In the genomic region with DNA sequence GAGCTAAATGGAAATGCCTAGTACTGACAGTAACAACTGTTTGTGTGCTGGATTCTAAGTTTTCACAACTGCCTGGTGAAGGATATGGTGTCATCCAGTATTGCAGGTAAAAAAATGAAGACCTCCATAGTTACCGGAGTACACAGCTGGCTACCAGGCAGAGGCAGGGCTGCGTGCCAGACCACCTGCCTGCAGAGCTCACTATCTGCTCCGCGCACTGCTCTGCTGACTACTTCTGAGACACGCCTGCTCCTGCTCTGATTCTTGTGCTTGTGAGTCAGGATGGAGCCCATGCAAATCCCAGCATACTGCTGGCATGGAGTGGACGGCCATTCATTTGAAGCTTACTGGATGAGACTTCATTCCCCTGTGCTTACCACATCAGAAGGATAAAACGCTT, we compare ENCODE assay signal across 14 mouse cellular contexts. TPM values are rescaled to one million over a fixed set of nuclear protein-coding genes. Genes with fewer than 3 reads are reported as not detected.
DNase-seq lines count a peak whose midpoint lies in the region; ATAC-seq lines count a peak whose summit lies in the region.
"Had no signal": no experiment of that assay in that cellular context is flagged by ENCODE, and none has a peak within 500 bp of the region (broad histone marks: within the 10 kb centered on the region; RNA-seq: fewer than 3 reads in every experiment).

No protein-coding gene starts in this region.

- 0 out of 2 replicates have a peak overlapping the region, but pooled peaks have one; percentile 16 for H3K27ac ChIP-seq in heart, embryonic 15.5 days
- H3K27ac ChIP-seq: liver, embryonic 12.5 days; midbrain, embryonic 15.5 days had no signal

- intact Hi-C loops in gastrocnemius, postnatal 14 days (cut with DNase I; ENCODE audit: low total_unique reads) = loop anchor here (10.0 kb wide), 1 partner anchor 49 kb away; no protein-coding TSS in a partner anchor

- DNase-seq in heart, adult 18-20 months = no peak
- DNase-seq in thymus, adult 18-20 months = peak; percentile 34 to 39
- no peak for DNase-seq in thymus, postnatal 0 days (ENCODE audit: low spot score)
- peak; percentile 39 for DNase-seq in gastrocnemius, postnatal 14 days
- peak; percentile 59 for DNase-seq in thymus, postnatal 4 days
- DNase-seq in ovary, postnatal 10 days (ENCODE audit: low spot score) = no peak
- no peak for DNase-seq in left cerebral cortex, adult 18-20 months (ENCODE audit: low spot score in 2 of 2)
- DNase-seq: heart, postnatal 4 days; right cerebral cortex, postnatal 14 days had no signal

- no peak for ATAC-seq in heart, embryonic 15.5 days (replicated peaks; ENCODE audit: insufficient number of reproducible peaks, insufficient read depth, low FRiP score, low read depth)
- ATAC-seq: liver, embryonic 12.5 days; midbrain, embryonic 15.5 days had no signal

- H3K4me3 ChIP-seq in heart, embryonic 15.5 days = no peak overlapping the region
- H3K4me3 ChIP-seq: forebrain, embryonic 12.5 days; liver, embryonic 12.5 days; midbrain, embryonic 15.5 days had no signal

- H3K27me3 ChIP-seq in heart, embryonic 15.5 days = no peaks in the 10 kb centered on the region
- H3K27me3 ChIP-seq: CH12.LX; forebrain, embryonic 12.5 days; liver, embryonic 12.5 days; midbrain, embryonic 15.5 days had no signal

- H3K9ac ChIP-seq in heart, embryonic 15.5 days = no peak overlapping the region
- H3K9ac ChIP-seq: forebrain, embryonic 12.5 days; liver, embryonic 12.5 days; midbrain, embryonic 15.5 days had no signal

- H3K4me2 ChIP-seq in heart, embryonic 15.5 days = no peak overlapping the region
- H3K4me2 ChIP-seq: liver, embryonic 12.5 days had no signal

- H3K4me1 ChIP-seq in heart, embryonic 15.5 days (replicated peaks) = peaks cover 42% of the 10 kb centered on the region

- H3K9me3 ChIP-seq in heart, embryonic 15.5 days (replicated peaks) = no peaks in the 10 kb centered on the region
- H3K9me3 ChIP-seq: forebrain, embryonic 12.5 days; liver, embryonic 12.5 days; midbrain, embryonic 15.5 days had no signal

- peaks cover 20% of the 10 kb centered on the region for H3K36me3 ChIP-seq in heart, embryonic 15.5 days
- H3K36me3 ChIP-seq: midbrain, embryonic 15.5 days had no signal

- 56% methylated on average over 7 of the region's 7 CpGs for WGBS in heart, embryonic 15.5 days

RNA-seq across cellular contexts. Expression of gene Eid3, which starts 2.6 kb away (rescaled TPM):
- polyA plus RNA-seq in heart, embryonic 15.5 days (2015; fragmentation: Nextera tagmentation; extraction: Ambion mirVana) = 0.15 and 0.42 TPM in 2 replicates
- total RNA-seq in heart, adult 18-20 months (2021) = under 1 TPM; 0.20 to 0.28 TPM
- 0.19 and 0.27 TPM in 2 replicates for polyA plus RNA-seq in thymus, postnatal 0 days (2015; fragmentation: Nextera tagmentation; extraction: Ambion mirVana)
- under 1 TPM; 0.41 to 0.86 TPM for total RNA-seq in gastrocnemius, postnatal 14 days (2021)
- 1 to 10 TPM in 1 of 2 experiments, under 1 TPM in 1; 0.84 to 1.3 TPM for total RNA-seq in left cerebral cortex, adult 18-20 months (2021)

RNA-seq across cellular contexts. Expression of gene Txnrd1, which starts 30.1 kb away (rescaled TPM):
- polyA plus RNA-seq in heart, embryonic 15.5 days (2015; fragmentation: Nextera tagmentation; extraction: Ambion mirVana) = 53.6 and 64.9 TPM in 2 replicates
- 10 to 100 TPM; 52.4 to 56.4 TPM for total RNA-seq in heart, adult 18-20 months (2021)
- 58.5 and 61.6 TPM in 2 replicates for polyA plus RNA-seq in thymus, postnatal 0 days (2015; fragmentation: Nextera tagmentation; extraction: Ambion mirVana)
- 10 to 100 TPM; 27.5 to 30.4 TPM for total RNA-seq in gastrocnemius, postnatal 14 days (2021)
- 10 to 100 TPM; 50.2 to 53.9 TPM for total RNA-seq in left cerebral cortex, adult 18-20 months (2021)

Comparison
In these comparisons a context has a peak if more than half of its experiments do, and no peak if none do; other contexts are left out.
1. DNase-seq: peak in thymus, adult 18-20 months (2 of 2), gastrocnemius, postnatal 14 days (single experiment) and thymus, postnatal 4 days (single experiment); none in heart, adult 18-20 months (0 of 2), thymus, postnatal 0 days (single experiment), ovary, postnatal 10 days (single experiment) and left cerebral cortex, adult 18-20 months (0 of 2).